Mouse (Mus musculus) heart, embryonic 14.5 days (tissue): ENCODE measurements at regions not wholly inside any gene's neighbourhood (a gene's known extent, or its start where the extent isn't known, plus 50 kb on each side); places are given as distances from the start of the nearest gene placed in this dataset.
"Not testable (repeated sequence)": the region's sequence is repeated elsewhere in the genome, so short reads cannot be mapped to it uniquely, and the experiment has no call there.

Experiments used
- ATAC-seq: fragments of 200-750 bp; cut with Nextera tagmentation; 2 replicates; pipeline ENCODE4 v1.8.0; 2017; ENCODE audit warnings: low read depth, moderate TSS enrichment; ENCODE audit not compliant: insufficient number of reproducible peaks, insufficient read depth, low FRiP score
- H3K27ac ChIP-seq, 2 experiments: fragments of 200-500 bp in 1 of 2; fragments of 300-500 bp in 1 of 2; sonication (generic) in 1 of 2; replicated peaks in 1 of 2; 2 replicates each; pipeline ENCODE4 v1.5.1; 2012 to 2014; ENCODE audit warnings: low read depth in 2 of 2, low read length in 2 of 2, control low read depth in 1 of 2, mild to moderate bottlenecking in 1 of 2, mixed read lengths in 1 of 2; ENCODE audit not compliant: control insufficient read depth in 1 of 2, insufficient read depth in 1 of 2
- H3K27me3 ChIP-seq: fragments of 300-500 bp; sonication (generic); 2 replicates; pipeline ENCODE4 v1.6.1; 2014; ENCODE audit warnings: mild to moderate bottlenecking, low read length, control low read depth; ENCODE audit not compliant: control insufficient read depth, insufficient read depth
- H3K36me3 ChIP-seq: fragments of 300-500 bp; sonication (generic); 2 replicates; pipeline ENCODE4 v1.6.1; 2014; ENCODE audit warnings: mild to moderate bottlenecking, control low read depth, low read length, mixed read lengths; ENCODE audit not compliant: control insufficient read depth, insufficient read depth
- H3K4me1 ChIP-seq, 2 experiments: fragments of 200-500 bp in 1 of 2; fragments of 300-500 bp in 1 of 2; sonication (generic) in 1 of 2; 2 replicates each; pipeline ENCODE4 v1.6.1; 2012 to 2014; ENCODE audit warnings: low read length in 2 of 2, control low read depth in 1 of 2, mixed read lengths in 1 of 2; ENCODE audit not compliant: control insufficient read depth in 2 of 2, insufficient read depth in 2 of 2
- H3K4me2 ChIP-seq: fragments of 300-500 bp; sonication (generic); 2 replicates; pipeline ENCODE4 v1.6.1; 2014; ENCODE audit warnings: mild to moderate bottlenecking, low read length
- H3K4me3 ChIP-seq, 2 experiments: fragments of 200-500 bp in 1 of 2; fragments of 300-500 bp in 1 of 2; sonication (generic) in 1 of 2; 2 replicates each; pipeline ENCODE4 v1.5.1; 2012 to 2014; ENCODE audit warnings: low read length in 2 of 2, mild to moderate bottlenecking in 2 of 2, control low read depth in 1 of 2, low read depth in 1 of 2, moderate library complexity in 1 of 2; ENCODE audit not compliant: control insufficient read depth in 1 of 2, insufficient read depth in 1 of 2
- H3K9ac ChIP-seq: fragments of 300-500 bp; sonication (generic); 2 replicates; pipeline ENCODE4 v1.6.1; 2014; ENCODE audit warnings: mild to moderate bottlenecking, low read length
- H3K9me3 ChIP-seq: fragments of 300-500 bp; sonication (generic); 2 replicates; pipeline ENCODE4 v1.6.1; 2016; ENCODE audit warnings: low read length, control low read depth; ENCODE audit not compliant: control insufficient read depth
- WGBS: fragments of 180-500 bp; shearing (Covaris S2); extraction: QIAGEN DNeasy Blood & Tissue Kit; methylation state at CpG from one replicate; pipeline ENCODE4 v1.1.7; 2014; 5-methylcytosine and 5-hydroxymethylcytosine counted together

GRCm38 (mm10) chr2:3907026-3907425, 110.5 kb upstream of the Frmd4a start:
- ATAC-seq, result no peak
- Histone ChIP-seq H3K4me3 (no peak overlapping the region), H3K9me3 (no peaks in the 10 kb centered on the region), H3K9ac (no peak overlapping the region), H3K4me1 (no peaks in the 10 kb centered on the region), H3K36me3 (no peaks in the 10 kb centered on the region), H3K27me3 (no peaks in the 10 kb centered on the region; the same call in 1 of the 2 replicates), H3K27ac (no peak overlapping the region), H3K4me2 (no peak overlapping the region)
- 79% methylated on average over 4 of the region's 4 CpGs for WGBS

GRCm38 (mm10) chr2:3908192-3908591, 109.3 kb upstream of the Frmd4a start:
- Histone ChIP-seq H3K9me3 (no peaks in the 10 kb centered on the region), H3K9ac (no peak overlapping the region), H3K36me3 (no peaks in the 10 kb centered on the region), H3K27ac (no peak overlapping the region), H3K4me3 (no peak overlapping the region), H3K4me2 (no peak overlapping the region), H3K4me1 (no peaks in the 10 kb centered on the region), H3K27me3 (no peaks in the 10 kb centered on the region; the same call in 1 of the 2 replicates)
- ATAC-seq, result no peak
- 73% methylated on average over 3 of the region's 3 CpGs for WGBS

- Histone ChIP-seq H3K4me1 (no peaks in the 10 kb centered on the region), H3K4me2 (no peak overlapping the region), H3K36me3 (no peaks in the 10 kb centered on the region), H3K27me3 (no peaks in the 10 kb centered on the region; the same call in 1 of the 2 replicates), H3K9ac (no peak overlapping the region), H3K27ac (no peak overlapping the region), H3K4me3 (no peak overlapping the region), H3K9me3 (no peaks in the 10 kb centered on the region)
- ATAC-seq, result no peak
- 75% methylated on average over 9 of the region's 9 CpGs for WGBS
Observed at GRCm38 (mm10) chr2:3910086-3910891, 107.2 kb upstream of the Frmd4a start.

- Histone ChIP-seq H3K27me3 (no peaks in the 10 kb centered on the region), H3K9me3 (no peaks in the 10 kb centered on the region), H3K36me3 (no peaks in the 10 kb centered on the region), H3K4me2 (no peak overlapping the region), H3K4me1 (no peaks in the 10 kb centered on the region), H3K9ac (no peak overlapping the region), H3K27ac (no peak overlapping the region), H3K4me3 (no peak overlapping the region)
- ATAC-seq, result no peak
- WGBS, result 84% methylated on average over 7 of the region's 7 CpGs
Observed at GRCm38 (mm10) chr2:3915141-3915540, 102.4 kb upstream of the Frmd4a start.

GRCm38 (mm10) chr2:3916365-3916764, 101.2 kb upstream of the Frmd4a start:
- Histone ChIP-seq H3K27me3 (no peaks in the 10 kb centered on the region), H3K4me2 (no peak overlapping the region), H3K4me3 (no peak overlapping the region), H3K4me1 (no peaks in the 10 kb centered on the region), H3K9ac (no peak overlapping the region), H3K9me3 (no peaks in the 10 kb centered on the region), H3K27ac (no peak overlapping the region), H3K36me3 (no peaks in the 10 kb centered on the region)
- WGBS, result 90% methylated on average over 3 of the region's 3 CpGs
- no peak for ATAC-seq

GRCm38 (mm10) chr2:3918156-3918555, 99.4 kb upstream of the Frmd4a start:
- Histone ChIP-seq H3K27ac (no peak overlapping the region), H3K4me1 (no peaks in the 10 kb centered on the region), H3K4me3 (no peak overlapping the region), H3K9ac (no peak overlapping the region), H3K9me3 (no peaks in the 10 kb centered on the region), H3K27me3 (no peaks in the 10 kb centered on the region), H3K36me3 (no peaks in the 10 kb centered on the region), H3K4me2 (no peak overlapping the region)
- WGBS, result 64% methylated on average over 6 of the region's 6 CpGs
- ATAC-seq, result no peak

GRCm38 (mm10) chr2:3919893-3920292, 97.6 kb upstream of the Frmd4a start:
- Histone ChIP-seq H3K9me3 (no peaks in the 10 kb centered on the region), H3K4me1 (no peaks in the 10 kb centered on the region), H3K9ac (no peak overlapping the region), H3K4me2 (no peak overlapping the region), H3K27me3 (no peaks in the 10 kb centered on the region), H3K27ac (no peak overlapping the region), H3K4me3 (no peak overlapping the region), H3K36me3 (no peaks in the 10 kb centered on the region)
- WGBS, result 31% methylated on average over 3 of the region's 3 CpGs
- ATAC-seq, result no peak

- WGBS, result 77% methylated on average over 2 of the region's 2 CpGs
- not testable (repeated sequence) for ATAC-seq, H3K36me3 ChIP-seq, H3K9me3 ChIP-seq, H3K4me3 ChIP-seq, H3K4me2 ChIP-seq, H3K27me3 ChIP-seq, H3K4me1 ChIP-seq, H3K9ac ChIP-seq, H3K27ac ChIP-seq
Observed at GRCm38 (mm10) chr2:3921084-3921483, 96.4 kb upstream of the Frmd4a start.
